Mouse (Mus musculus) thymus, adult 2 months (tissue): ENCODE measurements around the gene Kras. TPM values are rescaled to one million over a fixed set of nuclear protein-coding genes. Genes with fewer than 3 reads are reported as not detected.

Source experiments
- DNase-seq: peaks from one replicate; pipeline ENCODE4 v3.0.0; 2021
- H3K27ac ChIP-seq: fragments of 200-500 bp; 2 replicates; pipeline ENCODE4 v1.5.1; 2012; ENCODE audit warnings: low read length, control low read depth; ENCODE audit not compliant: control insufficient read depth, insufficient read depth
- H3K27me3 ChIP-seq: fragments of 200-500 bp; 2 replicates; pipeline ENCODE4 v1.6.1; 2012; ENCODE audit warnings: mild to moderate bottlenecking, low read length, moderate library complexity, mixed read lengths; ENCODE audit not compliant: control insufficient read depth, insufficient read depth
- H3K36me3 ChIP-seq: fragments of 200-500 bp; 2 replicates; pipeline ENCODE4 v1.6.1; 2012; ENCODE audit warnings: mild to moderate bottlenecking, low read length, moderate library complexity; ENCODE audit not compliant: control insufficient read depth, insufficient read depth
- H3K4me1 ChIP-seq: fragments of 200-500 bp; replicated peaks from 2 replicates; pipeline ENCODE4 v1.6.1; 2012; ENCODE audit warnings: low read length; ENCODE audit not compliant: control insufficient read depth, insufficient read depth
- H3K4me3 ChIP-seq: fragments of 200-500 bp; 2 replicates; pipeline ENCODE4 v1.5.1; 2012; ENCODE audit warnings: mild to moderate bottlenecking, low read length, control low read depth, moderate library complexity; ENCODE audit not compliant: control insufficient read depth, insufficient read depth
- CTCF ChIP-seq: fragments of 200-500 bp; IDR thresholded peaks from 2 replicates; pipeline ENCODE4 v1.5.1; 2012; ENCODE audit warnings: mild to moderate bottlenecking, control low read depth, low read length, moderate library complexity, borderline replicate concordance; ENCODE audit not compliant: control insufficient read depth, poor library complexity, insufficient read depth; ENCODE audit errors: extremely low read depth
- POLR2A ChIP-seq: fragments of 200-500 bp; IDR thresholded peaks from 2 replicates; pipeline ENCODE4 v1.6.1; 2012; ENCODE audit warnings: mild to moderate bottlenecking, low read length, control low read depth, moderate library complexity; ENCODE audit not compliant: control insufficient read depth, poor library complexity, insufficient read depth; ENCODE audit errors: extremely low read depth
- WGBS: fragments of 180-500 bp; shearing (Covaris S2); methylation state at CpG from one replicate; pipeline ENCODE4 v1.1.7; 2018; 5-methylcytosine and 5-hydroxymethylcytosine counted together
- polyA plus RNA-seq: library from polyadenylated mRNA; depleted of rRNA; stranded (reverse); fragments of >200 nt; gene quantifications from 2 replicates; pipeline ENCODE4 v1.2.3, GENCODE M21; 2012

Gene Kras
- polyA plus RNA-seq, 1 experiment: 36.2 TPM

DNA sequence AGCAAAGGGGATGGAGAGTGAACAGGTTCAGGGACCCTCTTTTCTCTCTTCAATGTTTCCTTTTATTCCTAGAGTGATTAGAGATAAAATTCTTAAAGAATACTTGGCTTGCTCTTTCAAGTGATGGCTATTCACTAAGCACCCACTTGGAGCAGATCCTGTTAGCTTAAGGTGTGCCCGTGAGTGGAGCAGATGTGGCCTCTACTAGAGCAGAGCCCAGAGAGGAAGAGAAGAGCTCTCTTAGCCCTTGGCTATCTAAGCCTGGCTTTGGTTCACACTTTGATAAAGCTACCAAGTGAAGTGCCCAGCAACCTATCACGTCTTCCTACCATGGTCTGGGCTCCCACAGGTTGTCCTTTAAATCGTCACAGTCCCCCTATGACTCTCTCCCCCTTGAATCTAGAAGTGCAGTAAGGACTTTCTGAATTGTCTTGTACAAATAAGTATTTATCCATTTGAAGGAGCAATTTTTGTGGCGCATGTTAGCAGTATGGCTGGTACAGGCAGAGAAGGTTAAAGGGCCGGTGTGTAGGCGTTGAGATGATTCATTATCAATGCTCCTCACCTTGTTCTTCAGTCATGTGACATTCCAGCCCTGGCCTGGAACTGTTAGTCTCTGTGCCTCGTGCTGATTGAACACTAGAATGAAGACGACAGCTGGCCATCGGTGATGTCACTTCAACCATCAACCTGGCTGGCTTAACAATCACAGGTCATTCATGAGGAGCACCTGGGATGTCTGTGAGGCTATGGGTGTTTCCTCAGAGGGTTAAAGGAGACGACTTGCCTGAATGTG is 22.3 kb upstream of the Kras start:
- 93% methylated on average over 10 of the region's 10 CpGs for WGBS
- Histone ChIP-seq H3K27me3 (no peaks in the 10 kb centered on the region), H3K4me3 (no peak overlapping the region), H3K4me1 (peaks cover 17% of the 10 kb centered on the region), H3K27ac (no peak overlapping the region), H3K36me3 (no peaks in the 10 kb centered on the region)
- no peak for DNase-seq
- no peak for TF ChIP-seq POLR2A
- no peak for TF ChIP-seq CTCF

DNA sequence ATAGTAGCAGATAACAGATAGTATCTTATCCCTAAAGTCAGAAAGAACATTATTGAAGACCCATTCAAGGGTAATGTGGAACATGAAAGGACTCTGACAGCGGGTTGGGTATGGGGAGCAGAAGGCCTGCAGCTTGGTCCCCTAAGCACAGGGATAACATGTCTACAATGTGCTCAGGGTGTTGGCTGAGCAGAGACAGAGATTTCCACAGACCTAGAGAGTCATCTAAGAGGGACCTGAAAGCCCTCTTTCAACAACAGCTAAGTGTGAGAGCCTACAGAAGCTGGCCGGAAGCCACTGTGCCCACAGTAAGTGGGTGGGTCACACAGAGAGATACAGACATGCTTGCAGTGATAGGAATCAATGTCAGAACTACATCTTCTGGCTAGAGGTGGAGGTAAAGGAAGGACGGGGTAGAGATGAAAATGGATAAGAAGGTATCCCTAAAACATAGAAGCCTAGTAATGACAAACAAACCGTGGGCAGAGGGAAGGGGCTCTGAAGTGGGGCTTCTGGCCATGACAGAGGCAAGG is 19.3 kb upstream of the Kras start:
- Histone ChIP-seq H3K27me3 (no peaks in the 10 kb centered on the region), H3K4me1 (peaks cover 4% of the 10 kb centered on the region; the same call in 1 of the 2 replicates), H3K36me3 (no peaks in the 10 kb centered on the region), H3K4me3 (no peak overlapping the region), H3K27ac (no peak overlapping the region)
- no peak for TF ChIP-seq CTCF
- TF ChIP-seq POLR2A: no peak
- DNase-seq: no peak
- WGBS: 70% methylated on average over 4 of the region's 4 CpGs

DNA sequence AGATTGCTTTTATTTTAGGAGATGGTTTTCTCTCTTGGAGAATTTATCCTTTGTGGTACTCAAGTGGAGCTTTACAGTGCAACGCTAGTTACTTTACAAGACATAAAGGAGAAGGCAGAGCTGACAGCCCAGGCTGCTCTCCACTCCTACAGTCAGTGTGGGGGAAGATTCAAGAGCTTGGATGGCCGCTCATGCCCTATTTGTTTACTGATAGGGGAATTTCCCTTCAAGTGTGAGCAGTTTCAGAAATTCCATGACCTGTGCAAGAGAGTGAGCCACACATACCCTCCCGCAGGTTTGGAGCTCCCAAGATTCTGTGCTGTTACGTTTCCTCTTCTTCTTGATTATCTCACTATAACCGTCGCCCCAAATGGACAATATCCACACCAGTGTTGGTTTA is 17.7 kb upstream of the Kras start:
- WGBS: 95% methylated on average over 6 of the region's 6 CpGs
- no peak for DNase-seq
- Histone ChIP-seq H3K4me3 (no peak overlapping the region), H3K27ac (no peak overlapping the region), H3K36me3 (no peaks in the 10 kb centered on the region), H3K27me3 (no peaks in the 10 kb centered on the region), H3K4me1 (no peaks in the 10 kb centered on the region; the same call in 1 of the 2 replicates)
- TF ChIP-seq CTCF (no peak), POLR2A (no peak)

DNA sequence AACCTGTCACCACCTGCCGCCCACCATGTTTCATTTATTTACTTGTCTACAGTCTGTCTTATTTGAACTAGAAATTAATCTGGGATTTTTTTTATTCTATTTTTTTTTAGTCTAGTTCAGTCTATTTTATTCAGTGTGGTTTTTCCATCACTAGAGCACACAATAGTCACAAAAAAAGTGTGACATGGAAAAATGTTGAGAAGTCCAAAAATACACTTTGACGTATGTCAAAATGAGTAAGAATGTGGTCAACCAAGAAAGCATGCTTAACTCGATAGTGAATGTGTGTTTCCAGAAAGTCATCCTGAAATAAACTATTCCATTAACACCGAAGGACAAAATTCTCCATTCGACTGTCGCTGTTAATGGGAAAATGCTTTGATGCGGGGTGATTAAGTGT is 12.3 kb upstream of the Kras start:
- Histone ChIP-seq H3K27ac (no peak overlapping the region), H3K27me3 (no peaks in the 10 kb centered on the region), H3K4me1 (no peaks in the 10 kb centered on the region), H3K36me3 (no peaks in the 10 kb centered on the region), H3K4me3 (no peak overlapping the region)
- DNase-seq: no peak
- no peak for TF ChIP-seq POLR2A
- no peak for TF ChIP-seq CTCF
- WGBS: 97% methylated on average over 7 of the region's 7 CpGs

DNA sequence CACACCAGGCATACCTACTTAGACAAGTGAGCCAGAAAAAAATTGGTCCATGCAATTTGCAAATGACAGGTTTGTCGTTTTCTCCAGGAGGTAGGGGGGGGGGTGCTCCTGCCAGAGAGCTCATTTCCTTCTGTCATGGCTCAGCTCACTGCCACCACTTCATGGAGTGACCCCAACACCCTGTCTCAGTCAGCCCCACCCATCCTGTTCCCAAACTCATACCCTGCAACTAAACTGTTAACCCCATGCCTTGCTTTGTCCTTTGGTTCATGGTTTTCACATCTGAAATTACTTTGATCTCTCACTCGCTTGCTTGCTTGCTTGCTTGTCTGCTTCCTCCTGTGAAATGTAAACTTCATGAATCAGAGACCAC is 6.6 kb upstream of the Kras start:
- Histone ChIP-seq H3K36me3 (no peaks in the 10 kb centered on the region), H3K4me3 (no peak overlapping the region), H3K27me3 (no peaks in the 10 kb centered on the region), H3K27ac (no peak overlapping the region), H3K4me1 (peaks cover 8% of the 10 kb centered on the region)
- TF ChIP-seq CTCF (no peak), POLR2A (no peak)
- WGBS: 8% methylated on average over 2 of the region's 2 CpGs
- DNase-seq: no peak

DNA sequence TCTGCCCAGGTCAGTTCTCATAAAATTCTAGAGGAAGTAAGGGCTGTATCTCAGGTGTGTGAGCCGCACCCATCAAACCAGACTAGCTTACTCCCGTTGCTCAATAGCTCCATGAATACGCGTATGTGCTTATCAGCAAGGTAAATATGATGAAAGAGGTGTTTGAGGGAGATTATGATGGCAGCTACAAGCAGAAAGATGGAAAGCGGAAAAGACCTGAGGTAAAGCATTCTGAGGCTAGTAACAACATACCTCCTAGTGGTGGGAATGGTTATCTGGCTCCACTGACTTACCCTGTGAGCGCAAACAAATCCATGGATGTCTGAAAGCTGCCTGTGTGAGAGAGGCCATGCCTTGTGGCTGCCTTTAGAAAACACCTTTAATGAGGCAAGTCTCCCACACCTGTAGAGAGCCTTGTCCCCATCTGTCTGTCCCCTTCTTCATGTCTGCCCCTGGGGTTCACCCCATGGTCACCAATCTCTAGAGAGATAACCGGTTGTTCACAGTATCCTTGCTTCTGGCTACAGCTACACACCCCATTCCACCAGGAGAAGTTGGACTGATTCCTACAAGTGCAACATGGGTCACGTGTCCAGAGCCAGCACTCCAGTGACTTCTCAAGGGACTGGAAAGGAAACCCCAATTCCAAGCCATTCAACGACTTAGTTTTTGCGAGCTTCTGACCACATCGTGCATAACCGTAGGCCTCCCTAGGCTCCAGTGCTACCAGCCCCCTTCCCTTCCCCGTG is 6.1 kb upstream of the Kras start:
- DNase-seq: no peak
- Histone ChIP-seq H3K27ac (no peak overlapping the region), H3K36me3 (no peaks in the 10 kb centered on the region), H3K27me3 (no peaks in the 10 kb centered on the region), H3K4me1 (peaks cover 8% of the 10 kb centered on the region), H3K4me3 (no peak overlapping the region)
- WGBS: 88% methylated on average over 13 of the region's 13 CpGs
- TF ChIP-seq CTCF (no peak), POLR2A (no peak)
